Mouse (Mus musculus): ENCODE results near the gene Ints6. TPM values are rescaled to one million over a fixed set of nuclear protein-coding genes. Genes with fewer than 3 reads are reported as not detected.

Gene Ints6
- polyA plus RNA-seq, 1 experiment from 2014 or later: 22.5 TPM

DNA sequence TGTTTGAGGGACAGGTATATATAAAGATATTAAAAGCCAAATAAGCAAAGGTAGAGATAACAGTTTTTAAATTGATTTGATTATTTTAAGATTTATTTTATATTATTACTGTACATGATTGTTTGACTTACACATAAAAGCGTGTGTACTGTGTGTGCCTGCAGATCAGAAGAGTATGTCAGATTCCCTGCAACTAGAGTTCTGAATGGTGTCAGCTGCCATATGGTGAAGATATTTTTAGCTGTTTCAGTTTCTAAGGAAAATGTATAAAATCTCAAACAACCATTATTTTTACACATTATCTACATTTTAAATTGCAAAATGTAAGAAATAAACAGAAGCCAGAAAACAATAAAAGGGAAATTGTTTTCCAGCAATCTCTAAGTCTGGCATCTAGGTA lies 39.3 kb downstream of the Ints6 start:
- WGBS: 90% methylated on average over 1 of the region's 1 CpGs
- H3K4me1 ChIP-seq (ENCODE audit: control insufficient read depth, insufficient read depth, low read length): no peaks in the 10 kb centered on the region

DNA sequence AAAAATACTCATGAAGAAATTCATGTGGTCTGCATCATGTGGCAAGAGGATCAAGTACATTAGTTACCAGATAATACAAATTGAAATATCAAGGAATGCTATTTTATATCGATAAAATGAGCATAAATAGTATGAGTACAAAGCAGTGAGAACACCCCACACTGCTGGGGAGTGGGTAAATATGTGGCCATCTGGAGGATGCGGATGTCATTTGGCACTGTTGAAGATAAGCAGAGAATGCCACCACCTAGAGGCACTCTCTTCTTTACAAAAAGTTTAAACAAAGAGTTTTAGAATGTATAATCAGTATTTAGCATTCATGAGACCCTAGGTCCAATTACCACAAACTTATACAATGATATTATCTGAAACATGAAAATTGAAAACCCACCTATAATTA lies 42.8 kb downstream of the Ints6 start:
- 98% methylated on average over 2 of the region's 2 CpGs for WGBS
- Histone ChIP-seq H3K4me3 (ENCODE audit: low read depth, low read length) (no peak overlapping the region), H3K9ac (replicated peaks; ENCODE audit: low read depth, low read length) (no peak overlapping the region), H3K4me2 (ENCODE audit: low read depth, low read length) (no peak overlapping the region), H3K27me3 (ENCODE audit: control insufficient read depth, insufficient read depth, low read length) (no peaks in the 10 kb centered on the region), H3K27ac (ENCODE audit: low read depth, low read length) (no peak overlapping the region), H3K4me1 (ENCODE audit: control insufficient read depth, insufficient read depth, low read length) (no peaks in the 10 kb centered on the region), H3K9me3 (ENCODE audit: control insufficient read depth, low read length) (no peaks in the 10 kb centered on the region), H3K36me3 (ENCODE audit: control insufficient read depth, insufficient read depth, low read length) (no peaks in the 10 kb centered on the region)
- no peak for ATAC-seq (ENCODE audit: low read depth)

More for the DNA sequence above, 39.3 kb downstream of the Ints6 start:
- Histone ChIP-seq H3K9me3 (ENCODE audit: control insufficient read depth, low read length) (no peaks in the 10 kb centered on the region), H3K4me2 (ENCODE audit: low read depth, low read length) (no peak overlapping the region), H3K4me3 (ENCODE audit: low read depth, low read length) (no peak overlapping the region), H3K27ac (ENCODE audit: low read depth, low read length) (no peak overlapping the region), H3K9ac (replicated peaks; ENCODE audit: low read depth, low read length) (no peak overlapping the region), H3K27me3 (ENCODE audit: control insufficient read depth, insufficient read depth, low read length) (no peaks in the 10 kb centered on the region), H3K36me3 (ENCODE audit: control insufficient read depth, insufficient read depth, low read length) (no peaks in the 10 kb centered on the region)
- no peak for ATAC-seq (ENCODE audit: low read depth)

DNA sequence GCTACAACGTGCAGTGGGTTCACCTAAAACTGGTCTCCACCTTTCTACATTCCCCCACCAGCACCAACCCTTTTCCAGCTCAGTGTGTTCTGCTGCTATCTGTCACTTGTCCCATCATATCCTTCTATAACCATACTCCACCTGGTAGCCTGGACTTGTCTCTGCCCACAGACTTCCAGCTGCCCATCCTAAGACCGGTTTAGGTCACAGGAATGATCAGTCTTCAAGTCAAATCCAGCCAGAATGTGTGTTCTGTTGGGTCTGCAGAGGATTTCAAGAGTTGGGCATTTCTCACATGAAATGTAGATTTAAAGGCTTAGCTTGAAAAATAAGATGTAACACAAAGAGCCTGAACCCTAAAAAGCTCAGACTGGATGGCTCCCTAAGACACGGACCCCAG lies 87.3 kb downstream of the Ints6 start:
- Histone ChIP-seq H3K4me2 (ENCODE audit: low read depth, low read length) (no peak overlapping the region), H3K4me1 (ENCODE audit: control insufficient read depth, insufficient read depth, low read length) (no peaks in the 10 kb centered on the region), H3K27me3 (ENCODE audit: control insufficient read depth, insufficient read depth, low read length) (no peaks in the 10 kb centered on the region), H3K9ac (replicated peaks; ENCODE audit: low read depth, low read length) (no peak overlapping the region), H3K36me3 (ENCODE audit: control insufficient read depth, insufficient read depth, low read length) (no peaks in the 10 kb centered on the region), H3K4me3 (ENCODE audit: low read depth, low read length) (no peak overlapping the region), H3K9me3 (ENCODE audit: control insufficient read depth, low read length) (no peaks in the 10 kb centered on the region), H3K27ac (ENCODE audit: low read depth, low read length) (no peak overlapping the region)
- WGBS: 93% methylated on average over 3 of the region's 3 CpGs
- ATAC-seq (ENCODE audit: low read depth): no peak

DNA sequence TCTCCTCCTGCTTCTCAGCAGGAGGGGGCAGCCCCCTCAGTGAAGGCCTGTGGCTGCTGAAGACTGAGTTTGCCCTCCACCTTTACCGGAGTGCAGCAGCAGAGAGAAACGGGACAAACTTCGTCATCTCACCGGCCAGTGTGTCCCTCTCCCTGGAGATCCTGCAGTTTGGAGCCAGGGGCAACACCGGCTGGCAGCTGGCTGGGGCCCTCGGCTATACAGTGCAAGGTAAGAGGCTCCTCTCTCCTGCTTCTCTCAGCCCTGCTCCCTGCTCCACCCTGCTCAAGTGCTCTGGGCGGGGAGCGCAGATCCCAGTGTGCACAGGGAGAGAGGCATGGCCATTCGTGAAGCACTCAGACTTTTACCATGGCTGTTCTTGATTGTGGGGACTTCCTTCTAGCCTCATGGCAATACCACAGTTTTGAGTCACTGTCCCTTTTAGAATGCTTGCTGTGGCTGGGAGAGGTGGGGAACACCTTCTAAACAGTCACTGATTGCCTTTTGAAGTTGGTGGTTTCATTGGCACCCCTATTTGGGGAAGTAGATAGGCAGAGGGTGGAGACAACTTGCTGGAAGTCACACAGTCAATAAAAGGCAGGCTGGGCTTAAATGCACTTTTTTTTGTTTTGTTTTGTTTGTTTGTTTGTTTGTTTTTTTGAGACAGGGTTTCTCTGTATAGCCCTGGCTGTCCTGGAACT lies 95.8 kb downstream of the Ints6 start:
- 50% methylated on average over 9 of the region's 9 CpGs for WGBS
- Histone ChIP-seq H3K27ac (ENCODE audit: low read depth, low read length) (no peak overlapping the region), H3K9ac (replicated peaks; ENCODE audit: low read depth, low read length) (no peak overlapping the region), H3K4me1 (ENCODE audit: control insufficient read depth, insufficient read depth, low read length) (no peaks in the 10 kb centered on the region), H3K36me3 (ENCODE audit: control insufficient read depth, insufficient read depth, low read length) (no peaks in the 10 kb centered on the region), H3K27me3 (ENCODE audit: control insufficient read depth, insufficient read depth, low read length) (no peaks in the 10 kb centered on the region), H3K4me2 (ENCODE audit: low read depth, low read length) (no peak overlapping the region), H3K4me3 (ENCODE audit: low read depth, low read length) (no peak overlapping the region), H3K9me3 (ENCODE audit: control insufficient read depth, low read length) (no peaks in the 10 kb centered on the region)
- ATAC-seq (ENCODE audit: low read depth): no peak

DNA sequence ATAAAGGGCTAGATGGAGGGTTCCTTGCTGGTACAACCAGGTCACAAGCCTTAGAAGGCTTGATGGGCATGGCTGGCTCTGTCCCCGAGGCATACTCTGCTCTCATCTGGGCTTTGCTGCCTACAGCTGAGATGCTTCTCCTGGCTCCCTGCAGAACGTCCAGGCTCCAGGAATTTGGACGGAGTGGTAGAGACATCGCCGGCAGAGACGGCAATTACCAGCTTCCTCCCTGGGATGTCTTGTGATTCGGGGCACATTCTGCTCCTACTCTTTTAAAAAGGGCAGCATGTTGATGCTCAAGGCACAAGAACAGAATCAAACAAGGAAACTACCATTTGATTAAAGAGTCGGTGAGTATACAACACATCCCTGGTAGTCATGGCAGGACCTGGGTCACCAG lies 97.6 kb downstream of the Ints6 start, which contains the start of gene Serpine3:
Gene Serpine3 (plus strand): TSS at position 301 of the 400 bp plus-strand sequence.
- no peaks in the 10 kb centered on the region for H3K9me3 ChIP-seq (ENCODE audit: control insufficient read depth, low read length)
- H3K9ac ChIP-seq (replicated peaks; ENCODE audit: low read depth, low read length): no peak within 1 kb of the TSS
- no peak within 1 kb of the TSS for H3K4me3 ChIP-seq (ENCODE audit: low read depth, low read length)
- H3K4me1 ChIP-seq (ENCODE audit: control insufficient read depth, insufficient read depth, low read length): no peaks in the 10 kb centered on the region
- no peaks in the 10 kb centered on the region for H3K36me3 ChIP-seq (ENCODE audit: control insufficient read depth, insufficient read depth, low read length)
- WGBS: 78% methylated on average over 8 of the region's 8 CpGs
- H3K27me3 ChIP-seq (ENCODE audit: control insufficient read depth, insufficient read depth, low read length): no peaks in the 10 kb centered on the region
- H3K4me2 ChIP-seq (ENCODE audit: low read depth, low read length): no peak within 1 kb of the TSS
- ATAC-seq (ENCODE audit: low read depth): no peak
- no peak within 1 kb of the TSS for H3K27ac ChIP-seq (ENCODE audit: low read depth, low read length)

DNA sequence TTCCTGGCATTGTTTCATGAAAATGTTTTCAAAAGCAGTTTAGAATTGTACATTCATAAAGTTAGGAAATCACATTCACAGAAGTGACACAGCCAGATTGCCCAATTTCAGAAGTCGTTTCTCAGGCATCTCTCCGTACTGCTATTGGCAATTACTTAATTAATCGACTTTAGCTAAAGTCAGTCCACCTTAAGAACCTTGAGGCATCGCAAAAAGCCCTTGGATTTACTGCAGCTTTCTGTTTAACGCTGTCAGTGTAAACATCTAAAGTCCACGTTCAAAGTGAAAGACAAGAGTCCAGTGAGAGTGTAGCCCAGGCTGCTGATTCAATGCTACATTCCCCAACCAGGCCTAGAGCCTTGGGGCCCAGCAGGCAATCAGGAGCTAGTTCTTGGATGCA lies 98.6 kb downstream of the Ints6 start:
- no peak overlapping the region for H3K27ac ChIP-seq (ENCODE audit: low read depth, low read length)
- WGBS: 82% methylated on average over 6 of the region's 6 CpGs
- no peak overlapping the region for H3K9ac ChIP-seq (replicated peaks; ENCODE audit: low read depth, low read length)
- no peaks in the 10 kb centered on the region for H3K27me3 ChIP-seq (ENCODE audit: control insufficient read depth, insufficient read depth, low read length)
- H3K4me1 ChIP-seq (ENCODE audit: control insufficient read depth, insufficient read depth, low read length): no peaks in the 10 kb centered on the region
- no peaks in the 10 kb centered on the region for H3K36me3 ChIP-seq (ENCODE audit: control insufficient read depth, insufficient read depth, low read length)
- no peak overlapping the region for H3K4me3 ChIP-seq (ENCODE audit: low read depth, low read length)
- no peaks in the 10 kb centered on the region for H3K9me3 ChIP-seq (ENCODE audit: control insufficient read depth, low read length)
- no peak for ATAC-seq (ENCODE audit: low read depth)
- H3K4me2 ChIP-seq (ENCODE audit: low read depth, low read length): no peak overlapping the region

DNA sequence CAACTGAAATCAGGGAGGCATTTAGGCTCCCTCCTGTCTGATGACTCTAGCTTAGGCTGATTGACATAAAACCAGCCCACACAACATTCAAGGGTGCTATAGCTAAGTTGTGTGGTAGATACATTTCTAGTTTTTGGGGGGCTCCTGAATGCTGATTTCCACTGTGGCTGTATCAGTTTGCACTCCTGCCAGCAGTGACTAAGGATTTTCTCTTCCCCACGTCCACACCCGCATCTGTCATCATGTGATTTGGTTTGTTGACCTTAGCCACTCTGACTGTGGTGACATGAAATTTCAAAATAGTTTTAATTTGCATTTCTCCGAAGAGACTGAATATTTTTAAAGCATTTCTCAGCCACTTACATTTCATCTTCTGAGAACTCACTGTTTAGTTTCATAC lies 103.5 kb downstream of the Ints6 start:
- no peak for ATAC-seq (ENCODE audit: low read depth)
- 88% methylated on average over 3 of the region's 3 CpGs for WGBS
- no peaks in the 10 kb centered on the region for H3K9me3 ChIP-seq (ENCODE audit: control insufficient read depth, low read length)

DNA sequence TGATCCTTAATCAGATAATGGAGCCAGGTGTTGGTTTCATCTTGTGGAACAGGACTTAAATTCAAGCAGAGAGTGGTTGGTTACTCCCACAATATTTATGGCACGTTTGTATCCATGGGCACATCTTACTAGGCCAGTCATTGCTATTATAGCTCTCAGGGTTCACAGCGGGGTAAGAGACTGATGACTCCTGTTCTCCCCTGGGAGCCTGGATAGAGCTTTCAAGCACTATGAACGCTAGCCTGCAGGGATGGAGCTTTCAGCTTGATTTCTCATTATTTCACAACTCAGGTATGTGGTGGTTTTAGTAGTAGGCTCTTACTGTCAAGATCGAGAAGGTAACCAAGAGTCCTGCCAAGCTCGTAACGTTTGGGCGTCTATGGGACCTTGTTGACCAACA lies 105.0 kb downstream of the Ints6 start:
- Histone ChIP-seq H3K9me3 (ENCODE audit: control insufficient read depth, low read length) (no peaks in the 10 kb centered on the region), H3K36me3 (ENCODE audit: control insufficient read depth, insufficient read depth, low read length) (no peaks in the 10 kb centered on the region), H3K27ac (ENCODE audit: low read depth, low read length) (no peak overlapping the region), H3K9ac (replicated peaks; ENCODE audit: low read depth, low read length) (no peak overlapping the region), H3K27me3 (ENCODE audit: control insufficient read depth, insufficient read depth, low read length) (no peaks in the 10 kb centered on the region), H3K4me3 (ENCODE audit: low read depth, low read length) (no peak overlapping the region), H3K4me1 (ENCODE audit: control insufficient read depth, insufficient read depth, low read length) (no peaks in the 10 kb centered on the region), H3K4me2 (ENCODE audit: low read depth, low read length) (no peak overlapping the region)
- ATAC-seq (ENCODE audit: low read depth): no peak
- WGBS: 79% methylated on average over 7 of the region's 7 CpGs

More for the DNA sequence above, 103.5 kb downstream of the Ints6 start:
- Histone ChIP-seq H3K4me1 (ENCODE audit: control insufficient read depth, insufficient read depth, low read length) (no peaks in the 10 kb centered on the region), H3K27ac (ENCODE audit: low read depth, low read length) (no peak overlapping the region), H3K4me3 (ENCODE audit: low read depth, low read length) (no peak overlapping the region), H3K27me3 (ENCODE audit: control insufficient read depth, insufficient read depth, low read length) (no peaks in the 10 kb centered on the region), H3K4me2 (ENCODE audit: low read depth, low read length) (no peak overlapping the region), H3K9ac (replicated peaks; ENCODE audit: low read depth, low read length) (no peak overlapping the region), H3K36me3 (ENCODE audit: control insufficient read depth, insufficient read depth, low read length) (no peaks in the 10 kb centered on the region)

DNA sequence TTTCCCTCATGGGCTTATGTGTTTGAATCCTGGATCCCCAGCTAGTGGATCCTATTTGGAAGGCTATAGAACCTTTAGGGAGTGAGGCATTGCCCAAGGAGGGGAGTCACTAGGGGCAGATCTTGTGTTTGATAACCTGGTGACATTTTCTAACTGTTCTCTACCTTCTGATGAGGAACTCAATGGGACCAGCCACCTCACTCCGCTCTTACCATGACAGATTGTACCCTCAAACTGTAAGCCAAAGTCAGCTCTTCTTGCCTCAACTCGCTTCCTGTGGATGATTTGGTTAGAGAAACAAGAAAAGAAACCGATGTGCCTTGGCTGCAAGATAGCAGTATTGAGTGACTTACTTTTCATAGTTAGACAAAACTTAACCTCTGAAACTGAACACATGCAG lies 109.2 kb downstream of the Ints6 start:
- WGBS: 96% methylated on average over 3 of the region's 3 CpGs
- no peaks in the 10 kb centered on the region for H3K9me3 ChIP-seq (ENCODE audit: control insufficient read depth, low read length)
- no peaks in the 10 kb centered on the region for H3K36me3 ChIP-seq (ENCODE audit: control insufficient read depth, insufficient read depth, low read length)
- H3K27ac ChIP-seq (ENCODE audit: low read depth, low read length): no peak overlapping the region
- H3K4me2 ChIP-seq (ENCODE audit: low read depth, low read length): no peak overlapping the region
- no peaks in the 10 kb centered on the region for H3K27me3 ChIP-seq (ENCODE audit: control insufficient read depth, insufficient read depth, low read length)
- H3K4me1 ChIP-seq (ENCODE audit: control insufficient read depth, insufficient read depth, low read length): no peaks in the 10 kb centered on the region
- no peak for ATAC-seq (ENCODE audit: low read depth)
- H3K9ac ChIP-seq (replicated peaks; ENCODE audit: low read depth, low read length): no peak overlapping the region
- H3K4me3 ChIP-seq (ENCODE audit: low read depth, low read length): no peak overlapping the region
